10 mouse cellular contexts compared by ENCODE assay signal in the genomic region with DNA sequence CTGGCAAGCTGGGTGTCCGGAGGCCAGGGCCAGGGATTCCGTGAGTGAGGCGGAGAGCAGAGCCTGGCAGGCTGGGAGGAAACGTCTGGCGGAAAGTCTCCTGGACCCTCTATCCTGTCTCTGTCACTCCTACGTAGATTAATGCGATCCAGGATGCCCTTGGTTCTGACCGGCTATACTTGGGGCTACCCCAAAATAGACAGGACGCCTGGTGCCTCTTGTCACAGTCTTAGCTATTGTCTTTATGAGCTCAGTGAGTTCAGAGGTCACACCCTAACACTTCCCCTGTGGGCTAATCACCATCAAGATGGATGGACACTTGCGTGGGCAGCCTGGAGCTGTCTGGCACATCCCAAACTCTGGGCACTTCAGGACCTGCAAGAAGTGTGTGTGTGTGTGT.
DNase-seq lines count a peak whose midpoint lies in the region; ATAC-seq lines count a peak whose summit lies in the region.
"Had no signal": no experiment of that assay in that cellular context is flagged by ENCODE, and none has a peak within 500 bp of the region (broad histone marks: within the 10 kb centered on the region; RNA-seq: fewer than 3 reads in every experiment).

No protein-coding gene starts in this region.

- no peak overlapping the region for H3K4me2 ChIP-seq in neural tube, embryonic 12.5 days (replicated peaks)
- no peak overlapping the region for H3K4me2 ChIP-seq in neural tube, embryonic 15.5 days
- H3K4me2 ChIP-seq in heart, embryonic 13.5 days: no peak overlapping the region
- H3K4me2 ChIP-seq in stomach, embryonic 15.5 days: no peak overlapping the region
- H3K4me2 ChIP-seq: hindbrain, embryonic 15.5 days had no signal

- WGBS in neural tube, embryonic 12.5 days: 70% methylated on average over 10 of the region's 10 CpGs
- WGBS in neural tube, embryonic 15.5 days: 68% methylated on average over 10 of the region's 10 CpGs
- WGBS in heart, embryonic 13.5 days: 50% methylated on average over 10 of the region's 10 CpGs
- 52% methylated on average over 10 of the region's 10 CpGs for WGBS in stomach, embryonic 15.5 days

- H3K27ac ChIP-seq in neural tube, embryonic 12.5 days: no peak overlapping the region
- H3K27ac ChIP-seq in neural tube, embryonic 15.5 days (replicated peaks): no peak overlapping the region
- 0 out of 2 replicates have a peak overlapping the region, but pooled peaks have one; percentile 20 for H3K27ac ChIP-seq in heart, embryonic 13.5 days (replicated peaks)
- H3K27ac ChIP-seq in stomach, embryonic 15.5 days: no peak overlapping the region
- H3K27ac ChIP-seq: hindbrain, embryonic 15.5 days had no signal

- no peaks in the 10 kb centered on the region for H3K9me3 ChIP-seq in neural tube, embryonic 12.5 days
- no peaks in the 10 kb centered on the region for H3K9me3 ChIP-seq in neural tube, embryonic 15.5 days (replicated peaks)
- no peaks in the 10 kb centered on the region for H3K9me3 ChIP-seq in heart, embryonic 13.5 days
- H3K9me3 ChIP-seq in stomach, embryonic 15.5 days: no peaks in the 10 kb centered on the region
- H3K9me3 ChIP-seq: hindbrain, embryonic 15.5 days had no signal

- H3K36me3 ChIP-seq in neural tube, embryonic 12.5 days: no peaks in the 10 kb centered on the region
- no peaks in the 10 kb centered on the region for H3K36me3 ChIP-seq in neural tube, embryonic 15.5 days
- H3K36me3 ChIP-seq in heart, embryonic 13.5 days: no peaks in the 10 kb centered on the region
- H3K36me3 ChIP-seq in stomach, embryonic 15.5 days: no peaks in the 10 kb centered on the region
- H3K36me3 ChIP-seq: hindbrain, embryonic 15.5 days had no signal

- H3K27me3 ChIP-seq in neural tube, embryonic 12.5 days (replicated peaks): peaks cover 4% of the 10 kb centered on the region; the same call in 1 of the 2 replicates
- H3K27me3 ChIP-seq in neural tube, embryonic 15.5 days (replicated peaks): peaks cover 52% of the 10 kb centered on the region
- no peaks in the 10 kb centered on the region; the same call in none of the 2 replicates for H3K27me3 ChIP-seq in heart, embryonic 13.5 days (replicated peaks)
- 0 out of 2 replicates have a peak, but pooled peaks cover 5% of the 10 kb centered on the region for H3K27me3 ChIP-seq in stomach, embryonic 15.5 days (replicated peaks)
- H3K27me3 ChIP-seq: Patski had no signal

- peak; percentile 69 for DNase-seq in kidney, postnatal 10 days
- DNase-seq in thymus, postnatal 0 days (ENCODE audit: low spot score): no peak
- DNase-seq in gastrocnemius, adult 18-20 months (ENCODE audit: low spot score): no peak
- DNase-seq in right cerebral cortex, postnatal 10 days (ENCODE audit: low spot score in 2 of 2): no peak

- H3K4me1 ChIP-seq in neural tube, embryonic 12.5 days: no peaks in the 10 kb centered on the region
- H3K4me1 ChIP-seq in neural tube, embryonic 15.5 days: peaks cover 6% of the 10 kb centered on the region; the same call in 1 of the 2 replicates
- H3K4me1 ChIP-seq in heart, embryonic 13.5 days: no peaks in the 10 kb centered on the region
- H3K4me1 ChIP-seq in stomach, embryonic 15.5 days: 0 out of 2 replicates have a peak, but pooled peaks cover 3% of the 10 kb centered on the region

- ATAC-seq in neural tube, embryonic 12.5 days (ENCODE audit: low FRiP score, low read depth): 0 out of 2 replicates have a peak, but pooled peaks have one; percentile 9
- ATAC-seq in neural tube, embryonic 15.5 days (ENCODE audit: low FRiP score): no peak
- ATAC-seq in heart, embryonic 13.5 days (ENCODE audit: extremely low read depth, insufficient number of reproducible peaks, low FRiP score, low TSS enrichment): peak; percentile 64; the same call in 1 of the 2 replicates
- peak; percentile 31; the same call in 1 of the 2 replicates for ATAC-seq in stomach, embryonic 15.5 days (ENCODE audit: insufficient read depth, low FRiP score, low read depth)
- ATAC-seq: Patski had no signal

- H3K4me3 ChIP-seq in neural tube, embryonic 12.5 days: no peak overlapping the region
- no peak overlapping the region for H3K4me3 ChIP-seq in neural tube, embryonic 15.5 days (replicated peaks)
- H3K4me3 ChIP-seq in heart, embryonic 13.5 days: no peak overlapping the region
- no peak overlapping the region for H3K4me3 ChIP-seq in stomach, embryonic 15.5 days (replicated peaks)
- H3K4me3 ChIP-seq: hindbrain, embryonic 15.5 days had no signal

- no peak overlapping the region for H3K9ac ChIP-seq in neural tube, embryonic 12.5 days
- H3K9ac ChIP-seq in neural tube, embryonic 15.5 days (replicated peaks): no peak overlapping the region
- H3K9ac ChIP-seq in heart, embryonic 13.5 days: no peak overlapping the region
- H3K9ac ChIP-seq in stomach, embryonic 15.5 days: no peak overlapping the region
- H3K9ac ChIP-seq: hindbrain, embryonic 15.5 days had no signal
